Mouse (Mus musculus): Measurements from ENCODE around the gene Btbd19. TPM values are rescaled to one million over a fixed set of nuclear protein-coding genes. Genes with fewer than 3 reads are reported as not detected.

Btbd19 gene
- polyA plus RNA-seq, 1 experiment from 2014 or later = 6.7 TPM

DNA sequence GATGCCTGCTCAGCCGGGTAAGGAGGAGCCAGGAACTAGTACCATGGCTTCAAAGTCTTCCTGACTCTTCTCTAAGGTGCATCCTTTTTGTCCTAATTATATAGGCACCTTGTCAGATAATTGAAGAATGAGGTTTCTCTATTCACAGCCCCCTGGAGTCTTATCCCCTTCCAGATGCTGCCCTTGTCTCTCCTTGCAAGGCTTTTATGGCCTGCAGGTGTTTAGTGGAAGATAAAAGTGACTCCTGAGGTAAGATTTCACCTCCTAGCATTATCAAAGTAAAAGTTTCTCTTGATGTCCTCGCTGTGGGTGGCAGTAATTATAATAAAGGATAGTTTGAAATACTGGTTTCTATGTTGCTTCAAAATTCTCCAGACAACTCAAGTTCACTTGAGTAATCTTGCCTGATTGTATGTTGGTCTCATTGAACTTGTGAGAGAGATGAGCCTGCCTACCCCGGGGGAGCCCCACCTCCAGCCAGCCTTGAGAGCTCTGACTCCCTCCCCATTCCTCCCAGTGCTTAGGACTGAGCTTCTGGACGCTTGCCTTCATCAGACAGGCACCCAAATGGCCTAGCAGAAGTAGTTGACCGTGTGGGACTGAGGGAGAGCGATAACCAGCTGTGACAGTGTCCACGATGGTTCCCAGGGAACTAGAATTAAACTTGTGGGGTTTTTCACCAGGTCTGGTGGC lies 37.4 kb downstream of the Btbd19 start:
- Histone ChIP-seq H3K4me3 (ENCODE audit: low read depth, low read length) (no peak overlapping the region), H3K4me2 (replicated peaks; ENCODE audit: low read depth, low read length) (no peak overlapping the region), H3K9ac (replicated peaks; ENCODE audit: low read depth, low read length) (no peak overlapping the region), H3K27ac (ENCODE audit: low read length) (no peak overlapping the region), H3K9me3 (ENCODE audit: control insufficient read depth, low read depth, low read length) (no peaks in the 10 kb centered on the region), H3K27me3 (ENCODE audit: control insufficient read depth, insufficient read depth, low read length) (no peaks in the 10 kb centered on the region), H3K4me1 (ENCODE audit: control insufficient read depth, insufficient read depth, low read length) (peaks cover 8% of the 10 kb centered on the region; the same call in 1 of the 2 replicates), H3K36me3 (ENCODE audit: control insufficient read depth, insufficient read depth, low read length) (peaks cover 14% of the 10 kb centered on the region)
- ATAC-seq (ENCODE audit: insufficient number of reproducible peaks, insufficient read depth, low FRiP score, low read depth) = no peak
- WGBS = 85% methylated on average over 7 of the region's 7 CpGs

- Histone ChIP-seq H3K4me1 (ENCODE audit: control insufficient read depth, insufficient read depth, low read length) (no peaks in the 10 kb centered on the region), H3K36me3 (ENCODE audit: control insufficient read depth, insufficient read depth, low read length) (peaks cover 58% of the 10 kb centered on the region), H3K27me3 (ENCODE audit: control insufficient read depth, insufficient read depth, low read length) (no peaks in the 10 kb centered on the region), H3K27ac (ENCODE audit: low read length) (no peak overlapping the region), H3K9ac (replicated peaks; ENCODE audit: low read depth, low read length) (no peak overlapping the region), H3K4me3 (ENCODE audit: low read depth, low read length) (no peak overlapping the region), H3K4me2 (replicated peaks; ENCODE audit: low read depth, low read length) (no peak overlapping the region), H3K9me3 (ENCODE audit: control insufficient read depth, low read depth, low read length) (no peaks in the 10 kb centered on the region)
- WGBS = 87% methylated on average over 5 of the region's 5 CpGs
- no peak for ATAC-seq (ENCODE audit: insufficient number of reproducible peaks, insufficient read depth, low FRiP score, low read depth)
Observed at GRCm38 (mm10) chr4:117071183-117071582, 54.3 kb downstream of the Btbd19 start.

GRCm38 (mm10) chr4:117070624-117071023 lies 54.9 kb downstream of the Btbd19 start:
- H3K9me3 ChIP-seq (ENCODE audit: control insufficient read depth, low read depth, low read length) = no peaks in the 10 kb centered on the region
- no peak overlapping the region for H3K4me2 ChIP-seq (replicated peaks; ENCODE audit: low read depth, low read length)
- H3K4me3 ChIP-seq (ENCODE audit: low read depth, low read length) = no peak overlapping the region
- no peaks in the 10 kb centered on the region for H3K27me3 ChIP-seq (ENCODE audit: control insufficient read depth, insufficient read depth, low read length)
- 74% methylated on average over 4 of the region's 4 CpGs for WGBS
- ATAC-seq (ENCODE audit: insufficient number of reproducible peaks, insufficient read depth, low FRiP score, low read depth) = no peak
- H3K27ac ChIP-seq (ENCODE audit: low read length) = no peak overlapping the region
- no peak overlapping the region for H3K9ac ChIP-seq (replicated peaks; ENCODE audit: low read depth, low read length)
- H3K4me1 ChIP-seq (ENCODE audit: control insufficient read depth, insufficient read depth, low read length) = no peaks in the 10 kb centered on the region
- peaks cover 57% of the 10 kb centered on the region for H3K36me3 ChIP-seq (ENCODE audit: control insufficient read depth, insufficient read depth, low read length)

- H3K4me3 ChIP-seq (ENCODE audit: low read depth, low read length) = no peak overlapping the region
- H3K27me3 ChIP-seq (ENCODE audit: control insufficient read depth, insufficient read depth, low read length) = no peaks in the 10 kb centered on the region
- no peak overlapping the region for H3K9ac ChIP-seq (replicated peaks; ENCODE audit: low read depth, low read length)
- peaks cover 54% of the 10 kb centered on the region for H3K36me3 ChIP-seq (ENCODE audit: control insufficient read depth, insufficient read depth, low read length)
- ATAC-seq (ENCODE audit: insufficient number of reproducible peaks, insufficient read depth, low FRiP score, low read depth) = no peak
- WGBS = 89% methylated on average over 1 of the region's 1 CpGs
- no peaks in the 10 kb centered on the region for H3K4me1 ChIP-seq (ENCODE audit: control insufficient read depth, insufficient read depth, low read length)
- H3K4me2 ChIP-seq (replicated peaks; ENCODE audit: low read depth, low read length) = no peak overlapping the region
- H3K9me3 ChIP-seq (ENCODE audit: control insufficient read depth, low read depth, low read length) = no peaks in the 10 kb centered on the region
- no peak overlapping the region for H3K27ac ChIP-seq (ENCODE audit: low read length)
Observed at GRCm38 (mm10) chr4:117069647-117070046, 55.9 kb downstream of the Btbd19 start.

Small RNA genes lying within 50 kb of the gene (microRNA-seq; reads per million reads assigned to microRNA genes)
- not detected for gene Gm22398

Other genes with a start within 250 kb of the Btbd19 start
- gene Zswim5, start 248.3 kb downstream of the Btbd19 start, polyA plus RNA-seq (2014; fragmentation: Nextera tagmentation; extraction: Ambion mirVana) = 0.49 and 0.69 TPM in 2 replicates
- gene Urod, start 131.3 kb downstream of the Btbd19 start, polyA plus RNA-seq (2014; fragmentation: Nextera tagmentation; extraction: Ambion mirVana) = 76.1 and 85.2 TPM in 2 replicates
- gene Hectd3, start 130.4 kb downstream of the Btbd19 start, polyA plus RNA-seq (2014; fragmentation: Nextera tagmentation; extraction: Ambion mirVana) = 5.6 and 5.9 TPM in 2 replicates
- gene Eif2b3, start 106.3 kb downstream of the Btbd19 start, polyA plus RNA-seq (2014; fragmentation: Nextera tagmentation; extraction: Ambion mirVana) = 43.7 and 47.4 TPM in 2 replicates
- 8.2 and 9.8 TPM in 2 replicates for gene Ptch2, start 29.6 kb downstream of the Btbd19 start, polyA plus RNA-seq (2014; fragmentation: Nextera tagmentation; extraction: Ambion mirVana)
- gene Tctex1d4, start 1.1 kb upstream of the Btbd19 start, polyA plus RNA-seq (2014; fragmentation: Nextera tagmentation; extraction: Ambion mirVana) = not detected in 2 replicates
- 2.6 and 3.8 TPM in 2 replicates for gene Plk3, start 8.2 kb upstream of the Btbd19 start, polyA plus RNA-seq (2014; fragmentation: Nextera tagmentation; extraction: Ambion mirVana)
- gene Rps8, start 30.5 kb upstream of the Btbd19 start, polyA plus RNA-seq (2014; fragmentation: Nextera tagmentation; extraction: Ambion mirVana) = 1,401 and 1,488 TPM in 2 replicates
- gene Kif2c, start 56.9 kb upstream of the Btbd19 start, polyA plus RNA-seq (2014; fragmentation: Nextera tagmentation; extraction: Ambion mirVana) = 54.5 and 55.0 TPM in 2 replicates
- gene Tmem53, start 126.2 kb upstream of the Btbd19 start, polyA plus RNA-seq (2014; fragmentation: Nextera tagmentation; extraction: Ambion mirVana) = 18.9 and 19.4 TPM in 2 replicates
- gene Armh1, start 126.4 kb upstream of the Btbd19 start, polyA plus RNA-seq (2014; fragmentation: Nextera tagmentation; extraction: Ambion mirVana) = 0.30 and 1.3 TPM in 2 replicates